Mouse (Mus musculus): ENCODE measurements around the gene Invs. TPM values are rescaled to one million over a fixed set of nuclear protein-coding genes. Genes with fewer than 3 reads are reported as not detected.

Gene Invs
- polyA plus RNA-seq (2014; fragmentation: Nextera tagmentation; extraction: Ambion mirVana): 5.5 and 7.8 TPM in 2 replicates

GRCm38 (mm10) chr4:48279498-48280134 lies at the start of gene Invs, which contains the start of gene Erp44:
Invs (plus strand) TSS chr4:48279760.
Erp44 (minus strand) TSS chr4:48279558.
- no peaks in the 10 kb centered on the region for H3K27me3 ChIP-seq (ENCODE audit: control insufficient read depth, insufficient read depth, low read length)
- H3K4me2 ChIP-seq: peak within 1 kb of the TSS; percentile 86
- H3K9me3 ChIP-seq (ENCODE audit: control insufficient read depth, low read length): no peaks in the 10 kb centered on the region
- DNase-seq (ENCODE audit: low spot score, missing footprints) (peak; percentile 98), ATAC-seq (ENCODE audit: low FRiP score) (peak; percentile 100)
- peak within 1 kb of the TSS; percentile 74 for H3K4me3 ChIP-seq (ENCODE audit: low read depth, low read length)
- peak within 1 kb of the TSS; percentile 79 for H3K9ac ChIP-seq (ENCODE audit: low read length)
- peaks cover 10% of the 10 kb centered on the region for H3K4me1 ChIP-seq (ENCODE audit: control insufficient read depth, insufficient read depth, low read length)
- under 1% methylated on average over 41 of the region's 41 CpGs for WGBS
- no peaks in the 10 kb centered on the region for H3K36me3 ChIP-seq (ENCODE audit: control insufficient read depth, insufficient read depth, low read length)
- H3K27ac ChIP-seq (ENCODE audit: low read depth, low read length): no peak within 1 kb of the TSS

GRCm38 (mm10) chr4:48236721-48237120 lies 42.8 kb upstream of the Invs start:
- no peak for DNase-seq (ENCODE audit: low spot score, missing footprints)
- 90% methylated on average over 3 of the region's 3 CpGs for WGBS
- no peaks in the 10 kb centered on the region for H3K4me1 ChIP-seq (ENCODE audit: control insufficient read depth, insufficient read depth, low read length)

GRCm38 (mm10) chr4:48239046-48239445 lies 40.5 kb upstream of the Invs start:
- H3K36me3 ChIP-seq (ENCODE audit: control insufficient read depth, insufficient read depth, low read length): no peaks in the 10 kb centered on the region
- 90% methylated on average over 4 of the region's 4 CpGs for WGBS
- no peak overlapping the region for H3K9ac ChIP-seq (ENCODE audit: low read length)
- DNase-seq (ENCODE audit: low spot score, missing footprints): no peak
- no peak overlapping the region for H3K4me3 ChIP-seq (ENCODE audit: low read depth, low read length)
- no peak overlapping the region for H3K27ac ChIP-seq (ENCODE audit: low read depth, low read length)
- no peak for ATAC-seq (ENCODE audit: low FRiP score)
- no peaks in the 10 kb centered on the region for H3K4me1 ChIP-seq (ENCODE audit: control insufficient read depth, insufficient read depth, low read length)
- no peaks in the 10 kb centered on the region for H3K9me3 ChIP-seq (ENCODE audit: control insufficient read depth, low read length)
- no peaks in the 10 kb centered on the region for H3K27me3 ChIP-seq (ENCODE audit: control insufficient read depth, insufficient read depth, low read length)
- H3K4me2 ChIP-seq: no peak overlapping the region

More at GRCm38 (mm10) chr4:48236721-48237120, 42.8 kb upstream of the Invs start:
- H3K9me3 ChIP-seq (ENCODE audit: control insufficient read depth, low read length): no peaks in the 10 kb centered on the region
- H3K27me3 ChIP-seq (ENCODE audit: control insufficient read depth, insufficient read depth, low read length): no peaks in the 10 kb centered on the region
- H3K4me3 ChIP-seq (ENCODE audit: low read depth, low read length): no peak overlapping the region
- H3K27ac ChIP-seq (ENCODE audit: low read depth, low read length): no peak overlapping the region
- no peaks in the 10 kb centered on the region for H3K36me3 ChIP-seq (ENCODE audit: control insufficient read depth, insufficient read depth, low read length)
- H3K9ac ChIP-seq (ENCODE audit: low read length): no peak overlapping the region
- no peak overlapping the region for H3K4me2 ChIP-seq
- no peak for ATAC-seq (ENCODE audit: low FRiP score)

- H3K4me3 ChIP-seq (ENCODE audit: low read depth, low read length): no peak overlapping the region
- no peaks in the 10 kb centered on the region for H3K27me3 ChIP-seq (ENCODE audit: control insufficient read depth, insufficient read depth, low read length)
- H3K27ac ChIP-seq (ENCODE audit: low read depth, low read length): no peak overlapping the region
- 92% methylated on average over 4 of the region's 4 CpGs for WGBS
- no peak for DNase-seq (ENCODE audit: low spot score, missing footprints)
- no peak for ATAC-seq (ENCODE audit: low FRiP score)
- H3K4me1 ChIP-seq (ENCODE audit: control insufficient read depth, insufficient read depth, low read length): no peaks in the 10 kb centered on the region
- H3K4me2 ChIP-seq: no peak overlapping the region
- H3K36me3 ChIP-seq (ENCODE audit: control insufficient read depth, insufficient read depth, low read length): no peaks in the 10 kb centered on the region
- no peaks in the 10 kb centered on the region for H3K9me3 ChIP-seq (ENCODE audit: control insufficient read depth, low read length)
- H3K9ac ChIP-seq (ENCODE audit: low read length): no peak overlapping the region
Observed at GRCm38 (mm10) chr4:48242482-48242881, 37.1 kb upstream of the Invs start.

GRCm38 (mm10) chr4:48243737-48244136 lies 35.8 kb upstream of the Invs start:
- H3K4me2 ChIP-seq: no peak overlapping the region
- no peak for DNase-seq (ENCODE audit: low spot score, missing footprints)
- no peak overlapping the region for H3K4me3 ChIP-seq (ENCODE audit: low read depth, low read length)
- H3K4me1 ChIP-seq (ENCODE audit: control insufficient read depth, insufficient read depth, low read length): no peaks in the 10 kb centered on the region
- ATAC-seq (ENCODE audit: low FRiP score): no peak
- H3K27me3 ChIP-seq (ENCODE audit: control insufficient read depth, insufficient read depth, low read length): no peaks in the 10 kb centered on the region
- no peak overlapping the region for H3K9ac ChIP-seq (ENCODE audit: low read length)
- WGBS: 87% methylated on average over 1 of the region's 1 CpGs
- H3K27ac ChIP-seq (ENCODE audit: low read depth, low read length): no peak overlapping the region
- H3K36me3 ChIP-seq (ENCODE audit: control insufficient read depth, insufficient read depth, low read length): no peaks in the 10 kb centered on the region
- no peaks in the 10 kb centered on the region for H3K9me3 ChIP-seq (ENCODE audit: control insufficient read depth, low read length)

- WGBS: 84% methylated on average over 2 of the region's 2 CpGs
- Histone ChIP-seq H3K27me3 (ENCODE audit: control insufficient read depth, insufficient read depth, low read length) (no peaks in the 10 kb centered on the region), H3K4me1 (ENCODE audit: control insufficient read depth, insufficient read depth, low read length) (no peaks in the 10 kb centered on the region), H3K36me3 (ENCODE audit: control insufficient read depth, insufficient read depth, low read length) (no peaks in the 10 kb centered on the region), H3K9ac (ENCODE audit: low read length) (no peak overlapping the region), H3K27ac (ENCODE audit: low read depth, low read length) (no peak overlapping the region), H3K9me3 (ENCODE audit: control insufficient read depth, low read length) (no peaks in the 10 kb centered on the region), H3K4me3 (ENCODE audit: low read depth, low read length) (no peak overlapping the region), H3K4me2 (no peak overlapping the region)
- ATAC-seq (ENCODE audit: low FRiP score): no peak
- no peak for DNase-seq (ENCODE audit: low spot score, missing footprints)
Observed at GRCm38 (mm10) chr4:48244280-48244679, 35.3 kb upstream of the Invs start.

GRCm38 (mm10) chr4:48253266-48253665 lies 26.3 kb upstream of the Invs start:
- ATAC-seq (ENCODE audit: low FRiP score) (no peak), DNase-seq (ENCODE audit: low spot score, missing footprints) (no peak)
- H3K27me3 ChIP-seq (ENCODE audit: control insufficient read depth, insufficient read depth, low read length): no peaks in the 10 kb centered on the region

GRCm38 (mm10) chr4:48258045-48258444 lies 21.5 kb upstream of the Invs start:
- WGBS: 97% methylated on average over 3 of the region's 3 CpGs
- no peak overlapping the region for H3K4me2 ChIP-seq
- H3K4me3 ChIP-seq (ENCODE audit: low read depth, low read length): no peak overlapping the region
- no peaks in the 10 kb centered on the region for H3K27me3 ChIP-seq (ENCODE audit: control insufficient read depth, insufficient read depth, low read length)
- no peaks in the 10 kb centered on the region for H3K36me3 ChIP-seq (ENCODE audit: control insufficient read depth, insufficient read depth, low read length)
- no peak for DNase-seq (ENCODE audit: low spot score, missing footprints)
- no peaks in the 10 kb centered on the region for H3K9me3 ChIP-seq (ENCODE audit: control insufficient read depth, low read length)
- H3K27ac ChIP-seq (ENCODE audit: low read depth, low read length): no peak overlapping the region
- no peak for ATAC-seq (ENCODE audit: low FRiP score)
- no peak overlapping the region for H3K9ac ChIP-seq (ENCODE audit: low read length)
- no peaks in the 10 kb centered on the region for H3K4me1 ChIP-seq (ENCODE audit: control insufficient read depth, insufficient read depth, low read length)

More at GRCm38 (mm10) chr4:48253266-48253665, 26.3 kb upstream of the Invs start:
- Histone ChIP-seq H3K9ac (ENCODE audit: low read length) (no peak overlapping the region), H3K27ac (ENCODE audit: low read depth, low read length) (no peak overlapping the region), H3K4me2 (no peak overlapping the region), H3K4me1 (ENCODE audit: control insufficient read depth, insufficient read depth, low read length) (no peaks in the 10 kb centered on the region), H3K4me3 (ENCODE audit: low read depth, low read length) (no peak overlapping the region), H3K9me3 (ENCODE audit: control insufficient read depth, low read length) (no peaks in the 10 kb centered on the region), H3K36me3 (ENCODE audit: control insufficient read depth, insufficient read depth, low read length) (no peaks in the 10 kb centered on the region)

- H3K4me1 ChIP-seq (ENCODE audit: control insufficient read depth, insufficient read depth, low read length): peaks cover 5% of the 10 kb centered on the region
- WGBS: 93% methylated on average over 3 of the region's 3 CpGs
- no peaks in the 10 kb centered on the region for H3K27me3 ChIP-seq (ENCODE audit: control insufficient read depth, insufficient read depth, low read length)
- no peak overlapping the region for H3K4me2 ChIP-seq
- ATAC-seq (ENCODE audit: low FRiP score): no peak
- no peak overlapping the region for H3K27ac ChIP-seq (ENCODE audit: low read depth, low read length)
- no peak overlapping the region for H3K4me3 ChIP-seq (ENCODE audit: low read depth, low read length)
- no peaks in the 10 kb centered on the region for H3K9me3 ChIP-seq (ENCODE audit: control insufficient read depth, low read length)
- H3K9ac ChIP-seq (ENCODE audit: low read length): no peak overlapping the region
- H3K36me3 ChIP-seq (ENCODE audit: control insufficient read depth, insufficient read depth, low read length): no peaks in the 10 kb centered on the region
- no peak for DNase-seq (ENCODE audit: low spot score, missing footprints)
Observed at GRCm38 (mm10) chr4:48267683-48268082, 11.9 kb upstream of the Invs start.

Measured in midbrain, embryonic 11.5 days (tissue).